Mouse (Mus musculus) hindbrain, embryonic 14.5 days (tissue): ENCODE results near the gene Trim69. TPM values are rescaled to one million over a fixed set of nuclear protein-coding genes. Genes with fewer than 3 reads are reported as not detected.

Experiments used
- ATAC-seq: fragments of 200-750 bp; cut with Nextera tagmentation; 2 replicates; pipeline ENCODE4 v1.8.0; 2017; ENCODE audit warnings: moderate number of reproducible peaks, mild to moderate bottlenecking, moderate TSS enrichment, moderate library complexity; ENCODE audit not compliant: low FRiP score
- DNase-seq: peaks from one replicate; pipeline ENCODE4 v3.0.0-alpha.2; 2015; ENCODE audit warnings: low spot score
- H3K27ac ChIP-seq: fragments of 300-500 bp; sonication (generic); 2 replicates; pipeline ENCODE4 v1.5.1; 2014; ENCODE audit warnings: mild to moderate bottlenecking, moderate library complexity
- H3K27me3 ChIP-seq: fragments of 300-500 bp; sonication (generic); 2 replicates; pipeline ENCODE4 v1.6.1; 2014; ENCODE audit warnings: mild to moderate bottlenecking, low read length, mixed read lengths; ENCODE audit not compliant: control insufficient read depth, insufficient read depth
- H3K36me3 ChIP-seq: fragments of 300-500 bp; sonication (generic); replicated peaks from 2 replicates; pipeline ENCODE4 v1.6.1; 2014; ENCODE audit not compliant: control insufficient read depth, insufficient read depth
- H3K4me1 ChIP-seq: fragments of 300-500 bp; sonication (generic); replicated peaks from 2 replicates; pipeline ENCODE4 v1.6.1; 2014; ENCODE audit warnings: antibody characterized with exemption, low read length, mixed read lengths; ENCODE audit not compliant: control insufficient read depth, insufficient read depth
- H3K4me2 ChIP-seq: fragments of 300-500 bp; sonication (generic); replicated peaks from 2 replicates; pipeline ENCODE4 v1.6.1; 2014; ENCODE audit warnings: mild to moderate bottlenecking, moderate library complexity
- H3K4me3 ChIP-seq: fragments of 300-500 bp; sonication (generic); replicated peaks from 2 replicates; pipeline ENCODE4 v1.5.1; 2014; ENCODE audit warnings: mild to moderate bottlenecking, low read length
- H3K9ac ChIP-seq: fragments of 300-500 bp; sonication (generic); 2 replicates; pipeline ENCODE4 v1.6.1; 2014
- H3K9me3 ChIP-seq: fragments of 300-500 bp; sonication (generic); 2 replicates; pipeline ENCODE4 v1.6.1; 2016; ENCODE audit warnings: low read length; ENCODE audit not compliant: control insufficient read depth
- WGBS: fragments of 180-500 bp; shearing (Covaris S2); extraction: QIAGEN DNeasy Blood & Tissue Kit; methylation state at CpG from one replicate; pipeline ENCODE4 v1.1.7; 2014; 5-methylcytosine and 5-hydroxymethylcytosine counted together
- polyA plus RNA-seq: library from polyadenylated mRNA; unstranded; fragments of >200 nt; fragmentation: Nextera tagmentation; extraction: Ambion mirVana; gene quantifications from 2 replicates; pipeline ENCODE4 v1.2.1, GENCODE M21; 2014

Trim69 gene
- polyA plus RNA-seq, 1 experiment from 2014 or later, result not detected

- Histone ChIP-seq H3K4me1 (no peaks in the 10 kb centered on the region), H3K9ac (no peak overlapping the region), H3K9me3 (no peaks in the 10 kb centered on the region), H3K4me2 (no peak overlapping the region), H3K27me3 (no peaks in the 10 kb centered on the region), H3K36me3 (no peaks in the 10 kb centered on the region), H3K27ac (no peak overlapping the region), H3K4me3 (no peak overlapping the region)
- WGBS, result 91% methylated on average over 4 of the region's 4 CpGs
- ATAC-seq, result no peak
- DNase-seq, result no peak
These were observed 60.9 kb downstream of the Trim69 start for GRCm38 (mm10) chr2:122221378-122221777.

GRCm38 (mm10) chr2:122221798-122222197, 61.3 kb downstream of the Trim69 start:
- no peaks in the 10 kb centered on the region for H3K36me3 ChIP-seq
- 62% methylated on average over 5 of the region's 5 CpGs for WGBS
- no peaks in the 10 kb centered on the region for H3K27me3 ChIP-seq
- ATAC-seq, result no peak
- no peak for DNase-seq
- H3K9ac ChIP-seq, result no peak overlapping the region
- no peak overlapping the region for H3K4me2 ChIP-seq
- H3K27ac ChIP-seq, result no peak overlapping the region
- H3K9me3 ChIP-seq, result no peaks in the 10 kb centered on the region
- H3K4me1 ChIP-seq, result no peaks in the 10 kb centered on the region
- no peak overlapping the region for H3K4me3 ChIP-seq

GRCm38 (mm10) chr2:122222272-122222671, 61.8 kb downstream of the Trim69 start:
- no peaks in the 10 kb centered on the region for H3K27me3 ChIP-seq
- H3K4me3 ChIP-seq, result no peak overlapping the region
- no peaks in the 10 kb centered on the region for H3K4me1 ChIP-seq
- DNase-seq (no peak), ATAC-seq (no peak)
- no peaks in the 10 kb centered on the region for H3K36me3 ChIP-seq
- no peak overlapping the region for H3K27ac ChIP-seq
- 95% methylated on average over 5 of the region's 5 CpGs for WGBS
- H3K9me3 ChIP-seq, result no peaks in the 10 kb centered on the region
- H3K9ac ChIP-seq, result no peak overlapping the region
- no peak overlapping the region for H3K4me2 ChIP-seq

DNA sequence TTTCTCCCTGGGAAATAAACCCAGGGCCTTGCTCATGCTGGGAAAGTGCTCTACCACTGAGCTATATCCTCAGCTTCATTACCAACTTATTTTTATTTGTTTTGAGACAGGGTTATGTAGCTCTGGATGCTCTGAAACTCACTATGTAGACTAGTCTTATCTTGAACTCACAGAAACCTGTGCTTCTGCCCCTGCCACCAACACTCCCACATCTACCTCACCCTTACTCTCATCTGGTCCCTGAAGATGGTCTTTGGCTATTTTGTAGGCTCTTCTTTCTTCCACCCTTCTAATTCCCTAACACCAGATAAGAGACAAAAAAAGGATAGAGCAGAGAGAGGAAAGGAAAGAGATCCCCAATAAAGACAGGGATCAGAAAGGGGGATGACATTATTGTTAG, 63.2 kb downstream of the Trim69 start:
- no peaks in the 10 kb centered on the region for H3K27me3 ChIP-seq
- no peak overlapping the region for H3K9ac ChIP-seq
- DNase-seq (no peak), ATAC-seq (no peak)
- no peaks in the 10 kb centered on the region for H3K36me3 ChIP-seq
- no peaks in the 10 kb centered on the region for H3K9me3 ChIP-seq
- H3K4me2 ChIP-seq, result no peak overlapping the region
- no peaks in the 10 kb centered on the region for H3K4me1 ChIP-seq
- no peak overlapping the region for H3K4me3 ChIP-seq
- H3K27ac ChIP-seq, result no peak overlapping the region

Other genes starting within 250 kb of the Trim69 start
- gene Ctdspl2, start 204.7 kb upstream of the Trim69 start, polyA plus RNA-seq, result 34.5 and 35.5 TPM in 2 replicates
- gene Mageb3, start 204.6 kb upstream of the Trim69 start, polyA plus RNA-seq, result 0.31 and 0.43 TPM in 2 replicates
- gene Eif3j1, start 132.2 kb upstream of the Trim69 start, polyA plus RNA-seq, result 13.4 and 13.5 TPM in 2 replicates
- 9.6 and 10.8 TPM in 2 replicates for gene Spg11, start 42.3 kb upstream of the Trim69 start, polyA plus RNA-seq
- gene B2m, start 13.0 kb upstream of the Trim69 start, polyA plus RNA-seq, result 113 and 135 TPM in 2 replicates
- gene Patl2, start 25.5 kb downstream of the Trim69 start, polyA plus RNA-seq, result not detected in 2 replicates
- gene Terb2, start 25.6 kb downstream of the Trim69 start, polyA plus RNA-seq, result not detected in 2 replicates
- 25.6 and 27.4 TPM in 2 replicates for gene Sord, start 74.0 kb downstream of the Trim69 start, polyA plus RNA-seq
- not detected in 2 replicates for gene Duox2, start 137.7 kb downstream of the Trim69 start, polyA plus RNA-seq
- 0.46 TPM in 1 of 2 replicates, not detected in the other for gene Duoxa2, start 138.2 kb downstream of the Trim69 start, polyA plus RNA-seq
- gene Duoxa1, start 153.0 kb downstream of the Trim69 start, polyA plus RNA-seq, result 0.16 and 0.31 TPM in 2 replicates
- gene Duox1, start 155.0 kb downstream of the Trim69 start, polyA plus RNA-seq, result 0.04 and 0.12 TPM in 2 replicates
- gene Shf, start 208.5 kb downstream of the Trim69 start, polyA plus RNA-seq, result 17.9 and 19.2 TPM in 2 replicates